Mouse (Mus musculus): ENCODE results near the gene Gm19684.
"Not testable (repeated sequence)": the region's sequence is repeated elsewhere in the genome, so short reads cannot be mapped to it uniquely, and the experiment has no call there.

GRCm38 (mm10) chr17:36102091-36102490, 19.4 kb upstream of the Gm19684 start:
- TF ChIP-seq POLR2A (IDR thresholded peaks at IDR 0.05; ENCODE audit: borderline replicate concordance, low read depth, low read length); CTCF (IDR thresholded peaks at IDR 0.05; ENCODE audit: low read depth, low read length): not testable (repeated sequence)
